Mouse (Mus musculus) heart, postnatal 0 days (tissue): ENCODE results near the gene Agap1.

Experiments
- CTCF ChIP-seq: IDR thresholded peaks from 2 replicates; pipeline ENCODE4 v1.5.1; 2016; ENCODE audit warnings: antibody characterized with exemption, control low read depth, low read depth
- EP300 ChIP-seq: IDR thresholded peaks from 2 replicates; pipeline ENCODE4 v1.6.1; 2016; ENCODE audit warnings: antibody characterized with exemption, low read depth

DNA sequence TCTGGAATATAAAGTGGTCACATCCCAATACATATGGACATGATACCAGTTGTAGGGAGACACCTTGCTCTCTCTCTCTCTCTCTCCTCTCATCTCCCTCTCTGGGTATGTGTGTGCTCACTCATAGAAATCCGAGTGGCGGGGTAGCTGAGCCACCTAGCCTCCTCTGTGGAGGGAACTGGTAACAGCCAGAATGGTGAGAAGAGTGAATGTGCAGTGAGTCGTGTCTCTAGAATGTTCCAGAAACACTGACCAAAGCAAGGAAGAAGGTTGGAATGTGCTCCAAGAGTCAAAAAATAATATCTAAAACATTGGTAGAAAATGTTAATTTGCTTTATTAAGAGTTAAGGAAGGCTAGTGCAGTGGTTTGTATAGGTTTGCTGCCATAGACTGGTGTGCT is 99.2 kb downstream of the Agap1 start:
- TF ChIP-seq CTCF (no peak), EP300 (no peak)
